Mouse (Mus musculus): ENCODE data around the gene Plcl1.

DNA sequence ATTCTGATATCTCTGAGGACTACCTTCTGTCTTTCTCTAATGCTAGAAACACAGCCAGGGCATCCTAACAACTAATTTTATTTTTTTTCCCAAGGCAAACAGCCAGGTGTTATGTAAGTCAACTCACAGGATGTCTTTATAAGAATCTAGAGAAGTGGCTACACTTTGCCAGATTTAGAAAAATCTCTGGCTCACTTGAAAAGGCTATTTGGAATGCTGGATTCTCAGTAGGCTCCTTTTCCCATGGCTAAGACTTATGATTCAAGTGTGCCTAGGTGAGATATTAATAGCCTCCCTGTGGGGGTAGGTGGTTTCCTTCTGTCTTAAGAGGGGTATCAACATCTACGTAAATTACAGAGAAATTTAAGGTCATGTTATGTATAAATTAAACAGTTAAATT is 152.7 kb downstream of the Plcl1 start:
- TF ChIP-seq CTCF (IDR thresholded peaks at IDR 0.05; ENCODE audit: low read depth), result no peak
- TF ChIP-seq EP300 (IDR thresholded peaks at IDR 0.05; ENCODE audit: low read depth), result no peak

Data from liver, postnatal 0 days (tissue).